Mouse (Mus musculus) CH12.LX (cell line): ENCODE results near the gene Pelp1. TPM values are rescaled to one million over a fixed set of nuclear protein-coding genes. Genes with fewer than 3 reads are reported as not detected.

Source experiments
- DNase-seq: peaks from one replicate; pipeline ENCODE4 v3.0.0-alpha.2; 2013; ENCODE audit errors: extremely low read depth
- H3K27ac ChIP-seq: 2 replicates; pipeline ENCODE4 v1.5.1; 2012; ENCODE audit warnings: low read depth, mild to moderate bottlenecking, control low read depth, moderate library complexity; ENCODE audit not compliant: insufficient read depth
- H3K27me3 ChIP-seq: replicated peaks from 2 replicates; pipeline ENCODE3; 2012; ENCODE audit warnings: inconsistent platforms
- H3K36me3 ChIP-seq, 2 experiments: replicated peaks in 1 of 2; 2 replicates each; pipeline versions ENCODE3 to v1.6.1; 2012; ENCODE audit warnings: inconsistent platforms in 1 of 2, low read length in 1 of 2, mild to moderate bottlenecking in 1 of 2, mixed read lengths in 1 of 2, moderate library complexity in 1 of 2; ENCODE audit not compliant: control insufficient read depth in 1 of 2, insufficient read depth in 1 of 2
- H3K4me1 ChIP-seq, 2 experiments: 2 replicates each; pipeline ENCODE4 v1.6.1; 2012; ENCODE audit warnings: inconsistent platforms in 1 of 2, moderate library complexity in 1 of 2; ENCODE audit not compliant: insufficient read depth in 2 of 2, control insufficient read depth in 1 of 2
- H3K4me2 ChIP-seq: 2 replicates; pipeline ENCODE4 v1.6.1; 2012; ENCODE audit warnings: low read depth, mild to moderate bottlenecking, control low read depth; ENCODE audit not compliant: poor library complexity, insufficient read depth, severe bottlenecking
- H3K4me3 ChIP-seq, 3 experiments: fragments of 150-350 bp in 1 of 3; sonication (generic) in 1 of 3; replicated peaks in 1 of 3; 2 replicates each; pipeline versions ENCODE3 to v1.5.1; 2011 to 2012; ENCODE audit warnings: low read depth in 2 of 3, low read length in 2 of 3, mild to moderate bottlenecking in 2 of 3, moderate library complexity in 2 of 3, control low read depth in 1 of 3, improper control_type of control experiment in 1 of 3, inconsistent platforms in 1 of 3, mixed read lengths in 1 of 3; ENCODE audit not compliant: poor library complexity in 1 of 3
- H3K79me2 ChIP-seq: replicated peaks from 2 replicates; pipeline ENCODE4 v1.6.1; 2012; ENCODE audit warnings: mild to moderate bottlenecking, moderate library complexity; ENCODE audit not compliant: control insufficient read depth, poor library complexity, insufficient read depth, severe bottlenecking; ENCODE audit errors: extremely low read depth
- H3K9ac ChIP-seq: 2 replicates; pipeline ENCODE4 v1.6.1; 2012; ENCODE audit warnings: low read depth, mild to moderate bottlenecking, control low read depth, moderate library complexity; ENCODE audit not compliant: insufficient read depth
- H3K9me3 ChIP-seq: replicated peaks from 2 replicates; pipeline ENCODE3; 2012; ENCODE audit warnings: low read length, inconsistent platforms, mixed read lengths
- CHD2 ChIP-seq: IDR thresholded peaks from 2 replicates; pipeline ENCODE4 v1.6.1; 2011; ENCODE audit warnings: low read length, improper control_type of control experiment
- CTCF ChIP-seq, 2 experiments: IDR thresholded peaks in 1 of 2; conservative IDR thresholded peaks in 1 of 2; 2 replicates each; pipeline ENCODE4 v1.5.1; 2011 to 2012; ENCODE audit warnings: low read depth in 2 of 2, low read length in 2 of 2, improper control_type of control experiment in 1 of 2, inconsistent platforms in 1 of 2, mild to moderate bottlenecking in 1 of 2, moderate library complexity in 1 of 2
- EP300 ChIP-seq: IDR thresholded peaks from 2 replicates; pipeline ENCODE4 v1.6.1; 2011; ENCODE audit warnings: low read length, improper control_type of control experiment
- HCFC1 ChIP-seq: IDR thresholded peaks from 2 replicates; pipeline ENCODE4 v1.6.1; 2012; ENCODE audit warnings: low read depth, mild to moderate bottlenecking, inconsistent platforms, low read length, improper control_type of control experiment
- JUN ChIP-seq: IDR thresholded peaks from 2 replicates; pipeline ENCODE4 v1.6.1; 2011; ENCODE audit warnings: low read depth, mild to moderate bottlenecking, low read length, improper control_type of control experiment, moderate library complexity; ENCODE audit not compliant: insufficient read depth
- KAT2A ChIP-seq: IDR thresholded peaks from 2 replicates; pipeline ENCODE4 v1.6.1; 2012; ENCODE audit warnings: low read length, improper control_type of control experiment, inconsistent platforms; ENCODE audit not compliant: insufficient replicate concordance
- MAFK ChIP-seq: IDR thresholded peaks from 2 replicates; pipeline ENCODE4 v1.6.1; 2011; ENCODE audit warnings: low read length, improper control_type of control experiment; ENCODE audit not compliant: insufficient replicate concordance
- MAX ChIP-seq: IDR thresholded peaks from 2 replicates; pipeline ENCODE4 v1.6.1; 2011; ENCODE audit warnings: low read length, improper control_type of control experiment
- MAZ ChIP-seq: IDR thresholded peaks from 2 replicates; pipeline ENCODE4 v1.6.1; 2012; ENCODE audit warnings: low read depth, mild to moderate bottlenecking, inconsistent platforms, low read length, improper control_type of control experiment, moderate library complexity
- MEF2A ChIP-seq: IDR thresholded peaks from 2 replicates; pipeline ENCODE4 v1.6.1; 2014; ENCODE audit warnings: low read depth, mild to moderate bottlenecking, inconsistent platforms, low read length, improper control_type of control experiment, borderline replicate concordance
- MXI1 ChIP-seq: IDR thresholded peaks from 2 replicates; pipeline ENCODE4 v1.6.1; 2011; ENCODE audit warnings: mild to moderate bottlenecking, low read depth, low read length, improper control_type of control experiment
- NRF1 ChIP-seq: IDR thresholded peaks from 2 replicates; pipeline ENCODE4 v1.6.1; 2014; ENCODE audit warnings: low read depth, mild to moderate bottlenecking, inconsistent platforms, low read length, improper control_type of control experiment, moderate library complexity
- PAX5 ChIP-seq: IDR thresholded peaks from 2 replicates; pipeline ENCODE4 v1.6.1; 2012; ENCODE audit warnings: low read length, inconsistent platforms, mixed read lengths
- RAD21 ChIP-seq: IDR thresholded peaks from 2 replicates; pipeline ENCODE4 v1.6.1; 2011; ENCODE audit warnings: low read depth, mild to moderate bottlenecking, low read length, improper control_type of control experiment, moderate library complexity
- SMC3 ChIP-seq: IDR thresholded peaks from 2 replicates; pipeline ENCODE4 v1.6.1; 2011; ENCODE audit warnings: low read depth, low read length, improper control_type of control experiment
- TBP ChIP-seq: conservative IDR thresholded peaks from 2 replicates; pipeline ENCODE4 v1.6.1; 2011; ENCODE audit warnings: low read depth, low read length, improper control_type of control experiment
- TCF12 ChIP-seq: IDR thresholded peaks from 2 replicates; pipeline ENCODE4 v1.6.1; 2014; ENCODE audit warnings: low read depth, mild to moderate bottlenecking, inconsistent platforms, low read length, improper control_type of control experiment
- UBTF ChIP-seq: IDR thresholded peaks from 2 replicates; pipeline ENCODE4 v1.6.1; 2012; ENCODE audit warnings: low read depth, mild to moderate bottlenecking, inconsistent platforms, low read length, improper control_type of control experiment, moderate library complexity
- USF1 ChIP-seq: IDR thresholded peaks from 2 replicates; pipeline ENCODE4 v1.6.1; 2014; ENCODE audit warnings: low read depth, mild to moderate bottlenecking, inconsistent platforms, low read length, improper control_type of control experiment
- USF2 ChIP-seq: conservative IDR thresholded peaks from 2 replicates; pipeline ENCODE4 v1.6.1; 2011; ENCODE audit warnings: low read depth, low read length, improper control_type of control experiment
- ZKSCAN1 ChIP-seq: IDR thresholded peaks from 2 replicates; pipeline ENCODE4 v1.6.1; 2012; ENCODE audit warnings: low read depth, inconsistent platforms, low read length, improper control_type of control experiment, borderline replicate concordance
- ZMIZ1 ChIP-seq: IDR thresholded peaks from 2 replicates; pipeline ENCODE4 v1.6.1; 2012; ENCODE audit warnings: low read depth, mild to moderate bottlenecking, inconsistent platforms, low read length, improper control_type of control experiment
- ZNF384 ChIP-seq: IDR thresholded peaks from 2 replicates; pipeline ENCODE4 v1.6.1; 2012; ENCODE audit warnings: low read depth, low read length, improper control_type of control experiment, inconsistent platforms
- dilution Hi-C: fragments of 300-500 bp; cut with MboI; formaldehyde crosslinking; loops from 2 replicates; pipeline ENCODE4 v1.14.3; 2020; ENCODE audit warnings: low sequenced_read_pairs; ENCODE audit not compliant: extremely low pct_unique_long_range_greater_than_20kb, extremely low pct_ligation_motif_present
- in situ Hi-C: fragments of 300-500 bp; cut with MboI; formaldehyde crosslinking; loops from 3 replicates; pipeline ENCODE4 v1.14.3; 2019; ENCODE audit warnings: low sequenced_read_pairs, low pct_ligation_motif_present, low pct_unique_long_range_greater_than_20kb, mixed read lengths
- polyA plus RNA-seq: library from polyadenylated mRNA; unstranded; fragments of >175 nt; gene quantifications from 2 replicates; pipeline ENCODE4 v1.2.1, GENCODE M21; 2012; ENCODE audit warnings: low read depth; ENCODE audit not compliant: insufficient read length
- total RNA-seq, 2 experiments: library from RNA; depleted of rRNA; stranded (reverse); fragments of 300-350 nt in 1 of 2; fragments of >200 nt in 1 of 2; gene quantifications; 2 replicates each; pipeline ENCODE4 v1.2.3; 2012 to 2014

The Pelp1 gene
- total and polyA plus RNA-seq, 3 experiments: 13.2 to 113 (median 33.0) TPM

- Histone ChIP-seq H3K27me3 (no peaks in the 10 kb centered on the region), H3K9ac (no peak overlapping the region), H3K79me2 (no peaks in the 10 kb centered on the region), H3K36me3 (peaks cover 17 to 74% of the 10 kb centered on the region in 2 experiments), H3K4me3 (no peak overlapping the region), H3K4me1 (peaks cover 0 to 6% of the 10 kb centered on the region in 2 experiments; a peak in 2 of 4 replicates), H3K9me3 (no peaks in the 10 kb centered on the region), H3K4me2 (no peak overlapping the region), H3K27ac (no peak overlapping the region)
- TF ChIP-seq SMC3 (no peak), KAT2A (no peak), RAD21 (no peak), MAZ (no peak), PAX5 (no peak), TCF12 (no peak), ZKSCAN1 (no peak), CHD2 (no peak), HCFC1 (no peak), MXI1 (no peak), JUN (no peak), TBP (no peak), EP300 (no peak), NRF1 (no peak), MAFK (no peak), USF2 (no peak)
- no peak for DNase-seq
- dilution Hi-C loops (no loop called here), in situ Hi-C loops (no loop called here)
These were observed 22.4 kb downstream of the Pelp1 start for GRCm38 (mm10) chr11:70387436-70387835.

GRCm38 (mm10) chr11:70384136-70384535 is 25.7 kb downstream of the Pelp1 start:
- no peak for DNase-seq
- dilution Hi-C loops: no loop called here
- Histone ChIP-seq H3K27me3 (no peaks in the 10 kb centered on the region), H3K4me2 (no peak overlapping the region), H3K79me2 (no peaks in the 10 kb centered on the region), H3K4me1 (peaks cover 0 to 22% of the 10 kb centered on the region in 2 experiments; a peak in 2 of 4 replicates), H3K9ac (no peak overlapping the region), H3K9me3 (no peaks in the 10 kb centered on the region), H3K27ac (no peak overlapping the region), H3K4me3 (no peak overlapping the region), H3K36me3 (peaks cover 7 to 53% of the 10 kb centered on the region in 2 experiments)
- TF ChIP-seq KAT2A: no peak
- no peak for TF ChIP-seq CTCF (conservative IDR thresholded peaks at IDR 0.05 in 1 of 2, IDR thresholded peaks at IDR 0.05 in 1 of 2; ENCODE audit: low read depth in 2 of 2, low read length in 2 of 2)
- TF ChIP-seq ZKSCAN1: no peak
- no peak for TF ChIP-seq USF1
- no peak for TF ChIP-seq ZNF384
- TF ChIP-seq USF2: no peak
- no peak for TF ChIP-seq MAX
- TF ChIP-seq MEF2A: no peak
- no peak for TF ChIP-seq UBTF
- TF ChIP-seq PAX5: no peak
- no peak for TF ChIP-seq ZMIZ1
- TF ChIP-seq SMC3: no peak
- in situ Hi-C loops: no loop called here
